Mouse (Mus musculus) adrenal gland, adult 18-20 months (tissue): ENCODE results near the gene Cfap58. TPM values are rescaled to one million over a fixed set of nuclear protein-coding genes. Genes with fewer than 3 reads are reported as not detected.
A peak's percentile ranks its signal among the peaks of the same experiment; 100 is the strongest.

ENCODE experiments used
- DNase-seq, 2 experiments: peaks; one replicate each; pipeline ENCODE4 v3.0.0; 2021 to 2022; ENCODE audit warnings: low spot score in 2 of 2
- total RNA-seq, 2 experiments: library from RNA; stranded (reverse); gene quantifications; 1 replicate in 1 of 2; 2 replicates in 1 of 2; pipeline ENCODE4 v1.2.3; 2021

Cfap58 gene
- total RNA-seq, 2 experiments from 2014 or later, result 0.10 TPM; not detected in 1

DNA sequence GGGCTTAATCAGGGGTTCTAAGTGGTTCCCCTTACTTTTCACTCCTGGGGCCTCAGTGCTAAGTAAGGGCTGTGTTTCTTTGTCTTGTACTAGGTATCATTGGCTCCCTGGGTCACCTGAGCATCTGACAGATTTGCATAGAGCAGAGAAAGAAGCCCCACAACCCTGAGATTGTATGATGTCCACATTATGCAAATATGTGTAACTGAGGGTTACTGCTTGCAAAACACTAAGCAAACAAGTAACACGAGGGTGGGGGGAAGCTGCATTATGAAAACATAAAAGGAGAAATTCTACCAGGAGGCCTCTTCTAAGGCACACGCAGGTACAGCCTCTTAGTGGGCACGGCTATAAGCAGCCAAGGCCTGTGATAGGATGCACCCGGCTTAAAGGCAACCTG is 22.2 kb upstream of the Cfap58 start:
- DNase-seq, result no peak

DNA sequence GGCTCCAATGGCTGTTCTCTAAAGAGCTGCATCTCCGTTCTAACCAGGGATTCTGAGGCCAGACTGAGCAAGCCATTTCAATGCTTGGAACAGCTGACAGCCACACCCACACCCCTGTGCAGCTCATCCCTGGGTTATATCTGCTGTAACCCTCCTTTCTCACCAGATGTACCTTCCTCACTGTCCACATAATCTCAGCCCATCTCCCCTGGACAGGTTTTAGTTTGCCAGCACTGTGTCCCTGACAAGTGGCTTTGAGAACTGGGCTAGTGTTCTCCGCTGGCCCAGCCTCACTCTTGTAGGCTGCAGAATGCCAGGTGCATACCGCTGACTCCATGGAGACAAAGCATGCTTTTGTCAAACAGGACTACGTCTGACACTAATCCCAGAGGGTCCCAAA is 20.1 kb upstream of the Cfap58 start:
- DNase-seq, result no peak

DNA sequence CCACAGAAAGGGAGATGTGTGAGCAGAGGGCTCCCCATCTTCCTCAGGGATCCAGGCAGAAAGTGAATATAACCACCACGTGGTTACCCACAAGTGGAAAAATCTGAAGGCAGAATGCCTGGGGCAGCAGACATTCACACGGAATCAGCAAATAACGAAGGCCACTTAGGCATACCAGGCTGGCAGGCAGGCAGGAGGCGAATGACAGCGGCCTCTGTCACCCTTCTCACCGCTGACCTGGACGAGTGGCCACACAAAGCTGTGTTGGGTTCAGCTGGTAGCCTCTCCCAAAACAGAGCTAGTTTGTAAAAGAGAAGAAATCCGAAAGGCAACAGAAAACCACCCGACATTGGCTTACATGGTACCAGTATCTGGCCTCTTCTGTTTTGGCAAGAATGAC is 19.5 kb upstream of the Cfap58 start:
- no peak for DNase-seq

DNA sequence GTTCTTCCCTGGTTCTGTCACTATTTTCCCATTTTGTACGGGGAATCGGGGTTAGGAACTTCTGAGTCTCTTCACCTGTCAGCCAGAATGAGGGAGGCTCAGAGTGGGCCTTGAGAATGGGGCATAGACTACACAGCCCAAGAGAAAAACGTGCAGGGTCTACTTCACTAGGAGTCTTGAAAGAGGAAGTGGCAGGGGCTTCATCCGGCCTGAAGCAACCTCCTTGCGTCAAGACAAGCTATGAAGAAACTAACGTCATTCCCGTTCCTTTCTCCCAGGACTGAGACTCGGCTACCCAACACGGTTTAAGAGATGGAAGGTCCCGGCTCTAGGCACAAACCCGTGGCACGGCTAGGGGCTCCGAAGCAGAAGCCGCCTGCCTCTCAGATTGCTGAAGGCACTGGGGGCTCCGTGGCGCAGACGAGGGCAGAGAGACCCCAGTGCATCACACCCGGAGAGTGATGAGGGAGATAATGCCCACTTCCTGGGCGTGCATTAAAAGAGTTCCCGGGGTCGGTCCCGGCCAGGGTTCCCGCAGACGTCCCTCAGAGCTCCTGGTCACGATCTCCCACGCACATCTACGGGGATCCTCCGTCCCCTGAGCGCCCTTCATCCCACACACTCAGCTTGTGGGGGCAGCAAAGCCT is 18.9 kb upstream of the Cfap58 start:
- no peak for DNase-seq

DNA sequence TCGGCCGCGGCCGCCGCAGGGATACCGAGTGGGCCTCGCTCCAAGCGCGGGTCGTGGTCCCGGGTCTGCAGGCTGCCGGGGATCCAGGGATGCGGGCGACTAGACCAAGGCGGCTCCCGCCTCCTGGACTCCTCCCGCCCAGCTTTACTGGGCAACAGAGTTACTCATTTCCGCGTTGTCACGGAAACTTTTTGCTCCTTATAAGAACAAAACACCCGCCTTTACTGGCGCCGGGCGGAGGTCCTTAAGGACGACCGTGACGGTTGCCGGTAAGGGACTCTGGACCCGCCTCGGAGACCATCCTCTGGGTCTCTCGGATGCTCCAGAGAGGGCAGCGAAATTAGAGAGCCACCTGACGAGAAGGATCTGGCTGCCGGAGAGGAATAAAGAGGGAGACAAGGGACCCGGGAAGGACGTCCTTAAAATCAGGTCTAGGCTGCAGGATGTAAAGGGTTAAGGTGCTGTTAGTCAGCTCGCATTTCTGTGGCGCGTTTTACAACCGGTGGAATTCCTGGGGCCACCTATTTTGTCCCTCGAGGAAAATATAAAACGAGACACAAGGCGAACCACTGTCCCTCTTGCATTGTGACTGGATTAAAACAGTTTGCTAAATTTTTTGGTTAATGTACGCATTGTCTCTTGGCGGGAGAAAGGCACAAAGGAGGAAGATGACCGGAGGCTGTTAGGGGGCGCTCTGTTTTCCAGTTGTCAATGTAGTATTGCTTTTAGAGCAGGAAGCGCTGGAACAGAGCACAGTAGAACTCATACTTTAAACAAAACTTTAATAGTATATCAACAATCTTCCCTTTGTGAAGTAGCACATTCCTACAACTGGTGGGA is 18.1 kb upstream of the Cfap58 start, which contains the start of the genes Cfap43 and Itprip:
TSS of gene Cfap43 (minus strand) at position 162 of the 840 bp plus-strand sequence.
TSS of gene Itprip (minus strand) at position 174 of the 840 bp plus-strand sequence.
- DNase-seq, result peak; percentile 70 to 71

DNA sequence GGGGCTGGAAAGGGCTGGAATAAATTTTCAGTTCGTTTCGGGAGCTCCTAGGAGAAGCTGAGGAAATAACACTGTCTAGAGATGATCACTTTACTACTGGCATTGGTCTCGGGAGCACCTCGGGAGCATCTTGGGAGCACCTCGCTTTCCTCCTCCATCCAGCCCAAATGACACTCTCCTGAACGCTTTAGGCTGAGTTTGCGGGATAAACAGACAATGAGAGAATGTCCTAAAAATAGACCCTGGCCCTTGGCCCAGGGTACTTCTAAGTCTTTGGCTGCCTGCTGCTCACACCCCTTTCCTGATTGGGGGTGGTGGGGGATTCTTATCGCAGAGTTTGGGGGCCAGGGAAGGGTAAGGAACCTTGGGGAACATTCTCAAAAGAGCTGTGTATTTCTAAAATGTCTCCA is 17.5 kb upstream of the Cfap58 start:
- no peak for DNase-seq

DNA sequence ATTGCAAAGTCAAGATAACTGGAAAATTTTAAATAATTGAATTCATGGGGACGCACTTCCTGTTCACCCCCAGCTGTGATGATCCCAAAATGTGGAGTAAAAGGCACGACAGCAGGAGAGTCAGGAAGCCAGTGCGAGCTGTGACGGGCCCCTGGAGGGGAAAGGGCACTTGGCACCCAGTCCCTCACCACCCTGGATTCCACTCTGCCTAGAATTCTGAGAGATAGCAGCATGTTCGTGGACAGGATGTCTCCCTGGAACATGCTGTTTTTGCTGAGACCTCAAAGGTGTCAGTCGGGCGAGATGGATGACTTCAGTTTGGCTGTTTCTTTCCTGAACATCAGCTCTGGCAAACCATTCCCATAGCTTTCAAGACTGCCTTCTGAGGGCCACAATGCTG is 11.7 kb upstream of the Cfap58 start:
- no peak for DNase-seq

DNA sequence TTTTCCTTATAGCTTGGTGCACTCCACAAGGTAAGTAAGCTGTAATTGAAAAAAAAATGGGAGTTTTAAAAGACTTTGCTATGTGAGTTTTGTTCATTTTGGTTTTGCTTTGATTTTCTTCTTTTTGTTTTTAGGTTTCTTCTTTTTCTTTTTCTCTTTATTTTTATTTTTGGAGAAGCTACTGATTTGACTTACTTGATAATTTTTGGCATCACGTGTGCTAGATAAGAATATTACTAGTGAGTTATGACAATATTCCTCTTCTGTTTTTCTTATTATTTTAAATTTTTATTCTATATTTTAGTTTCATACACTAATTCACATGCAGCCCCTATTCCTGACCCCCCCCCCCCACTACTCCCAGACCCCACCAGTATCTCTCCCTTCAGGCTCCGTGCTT is 10.4 kb upstream of the Cfap58 start:
- no peak for DNase-seq

DNA sequence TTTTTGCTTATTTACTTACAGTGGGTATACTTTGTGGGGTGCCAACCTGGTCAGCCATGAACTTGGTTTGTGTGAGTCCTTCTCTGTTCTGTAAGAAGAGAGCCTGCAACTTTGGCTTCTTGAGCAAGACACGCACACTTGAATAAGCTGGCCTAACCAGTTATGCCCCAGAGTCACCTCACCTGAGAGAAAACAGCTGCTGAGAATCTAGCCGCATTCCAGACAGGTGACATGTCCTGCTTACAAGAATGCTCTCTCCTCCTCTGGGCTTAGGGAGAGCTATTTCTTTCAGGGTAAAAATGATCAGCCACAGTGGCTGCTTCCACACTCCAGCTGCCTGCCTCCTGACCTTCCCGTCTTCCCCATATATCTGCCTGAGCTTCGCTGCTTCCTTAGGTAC is 8.4 kb upstream of the Cfap58 start:
- DNase-seq, result no peak

DNA sequence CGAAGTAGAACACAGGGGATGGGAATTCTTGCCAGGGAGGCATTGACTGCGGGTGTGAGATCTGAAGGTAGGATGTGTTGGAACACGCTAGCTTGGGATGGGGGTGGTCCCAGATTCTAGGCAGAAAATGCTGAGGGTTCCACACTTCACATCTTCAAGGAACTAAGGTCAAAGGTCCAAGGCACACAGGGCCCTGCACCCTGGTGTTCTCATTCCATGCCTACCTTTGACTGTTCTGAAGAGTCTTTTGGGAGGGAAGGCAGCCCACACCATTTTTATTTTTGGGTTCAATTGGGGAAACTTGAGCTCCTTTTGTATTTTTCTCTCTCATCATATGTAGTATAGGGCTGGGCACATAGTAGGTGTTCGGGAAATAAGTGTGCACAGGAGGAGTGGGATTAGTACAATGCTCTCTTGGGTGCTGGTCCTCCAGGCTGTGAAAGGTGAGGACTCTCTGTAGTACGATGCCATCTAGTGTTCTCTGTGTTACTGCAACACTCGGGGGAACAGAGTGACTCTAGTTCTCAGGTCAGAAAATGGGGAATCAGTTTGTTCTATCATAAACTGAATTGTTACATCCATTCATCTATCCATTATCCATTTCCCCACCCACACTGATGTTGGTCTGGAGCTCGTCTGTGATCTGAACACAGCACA is 5.4 kb upstream of the Cfap58 start:
- no peak for DNase-seq

DNA sequence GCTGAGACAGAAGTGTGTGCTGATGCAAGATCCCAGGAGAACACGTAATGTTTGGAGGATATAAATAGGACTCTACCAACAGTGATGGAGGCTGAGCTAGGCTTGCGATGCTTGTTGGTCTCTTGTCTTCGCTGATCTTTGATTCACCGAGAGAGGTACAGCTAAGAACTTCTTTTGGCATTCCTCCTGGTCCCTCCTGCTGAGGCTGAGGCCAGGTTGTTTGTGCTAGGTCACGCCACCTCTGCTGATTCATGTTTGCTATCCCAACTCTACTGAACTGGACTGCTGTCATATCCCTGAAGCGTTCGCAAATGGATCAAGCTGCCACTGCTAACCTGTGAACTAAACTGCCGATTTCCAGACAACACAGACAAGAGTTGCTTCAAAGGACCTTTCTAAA is 3.3 kb upstream of the Cfap58 start:
- DNase-seq, result no peak

DNA sequence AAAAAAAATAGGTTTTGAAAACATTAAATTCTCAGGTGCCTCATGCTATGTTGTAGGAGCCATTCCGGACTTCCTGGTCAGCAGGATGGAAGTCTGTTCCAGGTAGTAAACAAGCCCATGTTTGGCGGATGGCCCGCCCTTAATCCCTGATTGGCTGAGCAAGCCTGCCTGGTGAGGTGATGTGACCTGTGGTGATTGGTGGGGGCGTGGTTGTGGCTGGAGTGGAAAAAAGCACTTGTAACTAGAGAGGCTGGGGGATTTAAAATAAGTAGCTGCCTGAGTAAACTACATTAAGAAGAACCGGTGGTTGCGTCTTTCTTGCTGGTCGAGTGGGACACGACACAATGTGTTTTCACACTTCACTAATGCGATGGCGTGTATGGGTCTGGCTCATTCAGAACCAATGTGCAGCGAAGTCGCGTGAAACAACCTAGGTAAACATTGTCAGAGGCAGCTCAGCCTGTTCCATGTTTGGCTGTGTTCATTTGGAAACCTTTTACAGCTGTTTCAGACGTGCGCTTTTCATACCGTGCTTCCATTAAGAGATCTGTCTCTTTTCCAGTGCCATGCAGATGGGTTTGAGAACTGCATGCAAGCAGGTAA is 2.7 kb upstream of the Cfap58 start:
- no peak for DNase-seq

DNA sequence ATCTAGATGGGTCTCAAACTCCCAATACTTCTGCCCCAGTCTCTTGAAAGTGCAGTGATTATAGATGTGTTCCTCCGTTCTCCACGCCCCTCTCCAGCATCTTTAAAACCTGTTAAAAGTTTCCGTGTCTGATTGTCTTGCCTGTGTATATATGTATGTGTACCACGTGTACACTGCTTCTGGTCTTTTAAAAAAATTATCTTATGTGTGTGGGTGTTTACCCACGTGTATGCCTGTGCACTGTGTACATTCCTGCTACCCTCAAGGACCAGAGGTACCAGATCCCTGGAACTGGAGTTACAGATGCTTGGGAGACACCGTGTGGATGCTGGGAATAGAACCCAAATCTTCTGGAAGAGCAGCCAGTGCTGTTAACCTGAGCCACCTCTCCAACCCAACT is 1.9 kb upstream of the Cfap58 start:
- no peak for DNase-seq

DNA sequence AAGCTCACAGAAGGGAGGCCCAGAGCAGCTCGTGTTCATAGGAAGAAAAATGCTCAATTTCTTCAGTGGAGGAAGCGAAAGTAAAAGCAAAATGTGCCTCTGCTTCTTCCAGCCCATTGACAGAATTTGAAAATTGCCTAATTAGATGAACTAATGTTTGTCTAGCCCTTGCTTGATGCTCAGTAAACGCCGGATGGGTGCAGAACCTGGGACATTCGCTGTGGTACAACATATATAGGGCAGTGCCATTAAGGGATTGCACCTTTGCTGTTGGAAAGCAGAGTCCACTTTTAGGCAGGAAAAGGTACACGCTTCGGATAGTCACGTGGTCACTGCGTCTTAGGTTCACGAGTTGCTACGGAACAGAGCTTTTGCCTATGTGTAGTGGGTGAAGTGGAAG is 985 bp upstream of the Cfap58 start:
- DNase-seq, result no peak

DNA sequence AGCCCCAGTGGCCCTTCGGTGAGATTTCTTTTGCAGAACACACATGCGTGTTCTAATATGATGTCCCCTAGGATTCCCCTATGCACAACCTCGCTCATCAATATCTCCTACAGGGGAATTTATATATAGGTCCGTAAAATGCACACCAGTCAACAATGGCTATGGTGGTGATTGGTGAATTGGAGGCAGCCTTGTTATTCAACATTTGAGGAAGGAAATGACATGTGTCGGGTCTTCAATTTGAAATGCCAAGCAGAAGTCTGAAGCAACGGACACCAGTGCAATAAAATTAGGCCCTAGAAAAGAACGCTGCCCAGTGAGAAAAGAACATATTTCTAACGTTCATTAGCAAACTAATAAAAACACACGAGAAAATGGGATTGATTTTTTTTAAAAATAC is 537 bp upstream of the Cfap58 start:
- DNase-seq, result no peak

DNA sequence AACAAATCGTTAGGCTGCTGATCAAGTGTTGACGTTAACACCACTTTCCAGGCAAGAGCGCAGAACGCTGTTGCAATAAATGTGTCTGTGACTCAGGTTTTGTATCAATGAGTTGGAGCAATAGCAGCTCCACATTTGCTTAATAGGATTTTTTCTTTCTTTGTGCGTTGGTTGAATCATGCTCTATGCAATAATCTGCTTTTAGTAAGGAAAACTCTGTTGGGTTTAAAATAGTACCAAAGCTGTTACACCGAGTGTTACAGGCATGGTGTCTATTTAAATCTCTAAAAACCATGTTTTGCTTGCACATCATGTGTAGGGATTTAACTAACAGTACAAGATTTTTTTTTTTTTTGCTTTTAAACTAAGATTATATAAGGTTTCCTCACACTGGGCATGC is 1.9 kb downstream of the Cfap58 start:
- no peak for DNase-seq

DNA sequence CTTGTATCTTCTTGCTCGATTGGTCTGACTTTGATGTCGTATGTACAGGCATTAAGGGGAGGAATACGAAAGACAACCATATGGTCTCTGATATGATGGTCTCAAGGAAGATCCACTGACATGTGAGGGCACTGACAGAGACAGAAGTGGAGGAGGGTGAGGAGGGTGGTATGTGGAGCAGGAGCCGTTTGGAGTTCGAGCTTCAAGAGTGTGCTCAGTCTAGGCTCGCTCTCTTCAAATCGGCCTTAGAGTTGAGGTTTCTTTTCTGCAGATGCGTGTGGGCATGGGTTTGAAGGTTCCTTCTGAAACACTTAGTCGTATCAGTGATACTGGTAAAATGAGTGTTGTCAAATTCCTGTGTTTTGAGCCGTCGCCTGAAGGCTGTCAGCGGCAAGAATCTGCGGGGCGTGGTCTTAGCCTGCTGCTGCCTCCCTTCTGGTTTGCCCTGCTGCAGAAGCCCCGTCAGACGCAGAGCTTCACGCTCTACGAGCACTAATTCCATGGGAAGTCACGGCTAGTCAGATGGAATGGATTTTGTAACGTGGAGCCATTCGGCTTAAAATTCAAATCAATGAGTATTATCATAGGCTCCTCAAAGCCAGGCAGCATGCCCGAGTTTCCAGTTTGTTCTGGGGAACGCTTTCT is 9.5 kb downstream of the Cfap58 start:
- DNase-seq, result no peak

DNA sequence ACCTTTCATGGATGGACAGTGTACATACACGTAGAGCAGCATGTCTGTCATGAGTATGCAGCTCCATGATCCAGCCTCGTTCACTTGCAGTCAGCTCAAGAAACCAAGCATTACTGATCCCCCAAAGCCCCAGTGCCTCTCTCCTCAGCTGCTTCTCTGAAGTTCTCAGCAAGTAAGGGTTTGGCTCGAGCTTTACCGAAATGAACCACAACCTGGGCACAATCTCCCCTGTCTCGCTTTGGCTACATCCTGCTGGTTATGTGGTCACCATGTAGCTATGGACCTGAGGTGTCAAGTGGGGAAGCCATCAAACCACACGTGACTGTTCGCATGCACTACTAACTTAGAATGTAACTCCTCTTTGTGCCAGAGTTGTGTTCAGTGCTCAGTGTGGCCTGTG is 13.5 kb downstream of the Cfap58 start:
- no peak for DNase-seq

DNA sequence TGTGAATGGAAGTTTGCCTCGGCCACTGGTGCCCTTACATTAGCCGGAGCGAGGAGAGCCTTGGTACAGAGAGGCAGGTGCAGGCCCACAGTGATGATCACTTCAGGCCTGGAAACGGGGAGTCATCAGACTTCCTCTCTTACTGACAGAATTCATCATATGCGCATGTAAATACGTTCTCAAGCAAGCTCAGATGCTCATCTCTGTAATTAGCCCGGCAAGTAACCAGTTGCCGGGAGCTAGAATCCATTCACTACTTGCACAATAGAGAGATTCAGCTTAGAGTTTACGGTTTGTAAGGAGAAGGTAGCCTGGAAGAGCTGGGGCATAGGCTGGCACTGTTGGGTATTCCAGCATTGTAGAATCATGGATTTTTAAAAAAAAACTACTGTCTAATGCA is 15.7 kb downstream of the Cfap58 start:
- DNase-seq, result no peak

DNA sequence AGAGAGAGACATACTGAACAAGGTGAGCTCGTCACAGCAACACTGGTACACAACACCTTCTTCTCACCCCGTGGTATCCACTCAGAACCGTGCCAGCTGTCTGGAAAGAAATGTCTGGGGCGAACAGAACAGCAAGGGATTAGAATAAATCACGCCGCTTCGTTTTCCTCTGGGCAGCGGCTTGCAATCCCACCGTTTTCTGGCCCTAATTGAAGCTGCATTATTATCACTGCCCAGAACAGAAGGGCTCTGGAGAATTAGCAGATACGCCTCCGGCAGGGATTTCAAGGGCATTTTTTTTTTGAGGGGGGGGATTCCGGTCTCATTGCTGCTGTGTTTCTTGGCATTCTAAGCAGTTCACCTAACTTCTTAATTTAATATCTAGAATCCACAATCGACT is 20.7 kb downstream of the Cfap58 start:
- DNase-seq, result no peak

DNA sequence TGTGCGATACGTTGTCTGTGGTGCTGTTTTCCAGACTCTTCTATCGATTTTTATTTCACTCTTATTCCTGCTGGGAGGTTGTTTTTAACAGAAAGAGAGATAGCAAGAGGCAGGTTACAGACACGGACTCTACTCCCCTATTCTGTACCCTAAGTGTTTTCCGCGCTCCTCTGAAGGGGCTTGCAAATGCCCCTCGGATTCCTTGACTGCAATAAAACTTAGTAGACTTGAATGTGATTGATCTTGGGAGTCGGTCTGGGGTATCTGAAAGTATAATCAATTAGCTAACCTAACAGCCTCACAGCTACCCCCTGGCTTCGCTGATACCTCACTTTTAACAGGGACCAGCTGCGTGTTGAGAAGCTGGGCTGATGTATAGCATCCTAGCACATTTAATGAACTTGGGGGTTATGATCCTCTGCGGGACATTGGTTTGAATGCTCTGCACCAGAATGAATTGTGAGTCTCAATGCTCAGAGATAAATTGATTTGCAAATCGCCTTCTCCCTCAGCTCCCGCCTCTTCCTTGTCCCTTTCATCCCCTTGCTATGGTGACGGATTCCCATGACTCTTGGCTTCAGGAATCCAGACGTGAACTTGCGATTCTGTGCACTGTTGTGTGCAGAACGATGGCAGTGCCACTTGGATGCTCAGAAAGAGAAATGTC is 31.7 kb downstream of the Cfap58 start:
- DNase-seq, result no peak
